In the genomic region with DNA sequence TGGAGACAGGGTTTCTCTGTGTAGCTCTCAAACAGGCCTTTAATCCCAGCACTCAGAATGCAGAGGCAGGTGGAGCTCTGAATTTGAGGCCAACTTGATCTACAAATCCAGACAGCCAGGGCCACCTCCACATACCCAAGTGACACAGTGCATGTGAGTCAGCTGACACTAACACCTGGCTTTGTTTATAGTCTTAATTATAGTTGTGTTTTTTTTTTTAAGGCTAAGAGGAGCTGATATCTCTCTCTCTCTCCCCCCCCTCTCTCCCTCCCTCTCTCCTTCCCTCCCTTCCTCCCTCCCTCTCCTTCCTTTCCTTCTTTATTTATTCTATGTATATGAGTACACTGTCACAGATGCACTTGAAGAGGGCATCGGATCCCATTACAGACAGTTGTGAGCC, we compare ENCODE assay signal across 27 mouse cellular contexts.
DNase-seq lines count a peak whose midpoint lies in the region; ATAC-seq lines count a peak whose summit lies in the region.
"Had no signal": no experiment of that assay in that cellular context is flagged by ENCODE, and none has a peak within 500 bp of the region (broad histone marks: within the 10 kb centered on the region; RNA-seq: fewer than 3 reads in every experiment).

No protein-coding gene starts in this region.

- ATAC-seq in liver, embryonic 11.5 days (replicated peaks; ENCODE audit: low FRiP score): no peak
- no peak for ATAC-seq in liver, embryonic 12.5 days
- ATAC-seq in liver, embryonic 15.5 days (ENCODE audit: insufficient read depth): no peak
- ATAC-seq: forebrain, embryonic 15.5 days; hindbrain, embryonic 16.5 days; Patski had no signal

- peak overlapping the region; percentile 40; the same call in 1 of the 2 replicates for H3K27ac ChIP-seq in liver, embryonic 11.5 days (ENCODE audit: low read depth, low read length)
- H3K27ac ChIP-seq in liver, embryonic 12.5 days: peak overlapping the region; percentile 59
- peak overlapping the region; percentile 56; the same call in 1 of the 2 replicates for H3K27ac ChIP-seq in liver, embryonic 15.5 days (replicated peaks)
- H3K27ac ChIP-seq: embryonic facial prominence, embryonic 10.5 days; embryonic facial prominence, embryonic 13.5 days; forebrain, embryonic 12.5 days; forebrain, embryonic 15.5 days; heart, embryonic 15.5 days; hindbrain, embryonic 10.5 days; hindbrain, embryonic 13.5 days had no signal

- no peaks in the 10 kb centered on the region for H3K27me3 ChIP-seq in liver, embryonic 11.5 days (replicated peaks; ENCODE audit: control insufficient read depth, insufficient read depth, low read length)
- H3K27me3 ChIP-seq in liver, embryonic 12.5 days (replicated peaks): no peaks in the 10 kb centered on the region
- no peaks in the 10 kb centered on the region for H3K27me3 ChIP-seq in liver, embryonic 15.5 days
- H3K27me3 ChIP-seq: embryonic facial prominence, embryonic 13.5 days; forebrain, embryonic 15.5 days; heart, embryonic 12.5 days; heart, embryonic 15.5 days; hindbrain, embryonic 13.5 days; Patski had no signal

- no peak overlapping the region for H3K4me2 ChIP-seq in liver, embryonic 11.5 days
- no peak overlapping the region for H3K4me2 ChIP-seq in liver, embryonic 12.5 days
- no peak overlapping the region for H3K4me2 ChIP-seq in liver, embryonic 15.5 days
- H3K4me2 ChIP-seq: embryonic facial prominence, embryonic 13.5 days; forebrain, embryonic 12.5 days; forebrain, embryonic 15.5 days; heart, embryonic 12.5 days; heart, embryonic 15.5 days; hindbrain, embryonic 13.5 days had no signal

- H3K4me1 ChIP-seq in liver, embryonic 11.5 days (replicated peaks; ENCODE audit: control insufficient read depth, insufficient read depth, low read length): peaks cover 81% of the 10 kb centered on the region
- H3K4me1 ChIP-seq in liver, embryonic 12.5 days: peaks cover 96% of the 10 kb centered on the region
- H3K4me1 ChIP-seq in liver, embryonic 15.5 days (replicated peaks): peaks cover 94% of the 10 kb centered on the region

- no peak overlapping the region for H3K4me3 ChIP-seq in liver, embryonic 11.5 days (ENCODE audit: low read depth, low read length)
- H3K4me3 ChIP-seq in liver, embryonic 12.5 days: no peak overlapping the region
- H3K4me3 ChIP-seq in liver, embryonic 15.5 days (replicated peaks): no peak overlapping the region
- H3K4me3 ChIP-seq: embryonic facial prominence, embryonic 10.5 days; embryonic facial prominence, embryonic 13.5 days; erythroblast, embryonic 14.5 days; forebrain, embryonic 12.5 days; forebrain, embryonic 15.5 days; heart, embryonic 12.5 days; heart, embryonic 15.5 days; hindbrain, embryonic 10.5 days; hindbrain, embryonic 13.5 days had no signal

- no peak overlapping the region for H3K9ac ChIP-seq in liver, embryonic 11.5 days (ENCODE audit: low read depth, low read length)
- H3K9ac ChIP-seq in liver, embryonic 12.5 days: no peak overlapping the region
- H3K9ac ChIP-seq in liver, embryonic 15.5 days: no peak overlapping the region
- H3K9ac ChIP-seq: embryonic facial prominence, embryonic 13.5 days; forebrain, embryonic 12.5 days; forebrain, embryonic 15.5 days; heart, embryonic 12.5 days; heart, embryonic 15.5 days; hindbrain, embryonic 13.5 days had no signal

- no peaks in the 10 kb centered on the region for H3K9me3 ChIP-seq in liver, embryonic 11.5 days (ENCODE audit: control insufficient read depth, low read length)
- H3K9me3 ChIP-seq in liver, embryonic 12.5 days (replicated peaks): no peaks in the 10 kb centered on the region
- H3K9me3 ChIP-seq in liver, embryonic 15.5 days (replicated peaks): no peaks in the 10 kb centered on the region
- H3K9me3 ChIP-seq: embryonic facial prominence, embryonic 10.5 days; embryonic facial prominence, embryonic 13.5 days; forebrain, embryonic 12.5 days; forebrain, embryonic 15.5 days; heart, embryonic 12.5 days; heart, embryonic 15.5 days; hindbrain, embryonic 10.5 days; hindbrain, embryonic 13.5 days had no signal

- WGBS in liver, embryonic 11.5 days: 92% methylated on average over 1 of the region's 1 CpGs
- WGBS in liver, embryonic 12.5 days (ENCODE audit: insufficient replicate concordance): 79% methylated on average over 1 of the region's 1 CpGs
- WGBS in liver, embryonic 15.5 days (ENCODE audit: insufficient replicate concordance): 80% methylated on average over 1 of the region's 1 CpGs

- no peaks in the 10 kb centered on the region; the same call in 1 of the 2 replicates for H3K36me3 ChIP-seq in liver, embryonic 11.5 days (ENCODE audit: control insufficient read depth, insufficient read depth, low read length)
- H3K36me3 ChIP-seq in liver, embryonic 12.5 days: peaks cover 4% of the 10 kb centered on the region
- 0 out of 2 replicates have a peak, but pooled peaks cover 4% of the 10 kb centered on the region for H3K36me3 ChIP-seq in liver, embryonic 15.5 days (replicated peaks)
- H3K36me3 ChIP-seq: embryonic facial prominence, embryonic 10.5 days; forebrain, embryonic 12.5 days; forebrain, embryonic 15.5 days; heart, embryonic 15.5 days; hindbrain, embryonic 10.5 days; hindbrain, embryonic 13.5 days had no signal

- no peak for DNase-seq in liver, embryonic 11.5 days (ENCODE audit: low spot score)
- no peak for DNase-seq in liver
- DNase-seq in urinary bladder, postnatal 25 days (ENCODE audit: low spot score): no peak
- DNase-seq in c-Kit-positive CD71-positive TER-119-positive erythroid progenitor cells, embryonic 14.5 days (ENCODE audit: low spot score): no peak
- DNase-seq: adrenal gland, postnatal 14 days; cerebellum, adult 11-12 months; cerebellum, adult 8-10 months; cerebellum, postnatal 10 days; cerebellum, postnatal 36 days; embryo, embryonic 11 days; gastrocnemius, postnatal 14 days; heart, adult 11 months; heart, postnatal 10 days; heart, postnatal 36 days had no signal
